Mouse (Mus musculus): ENCODE data around the gene Stfa2. TPM values are rescaled to one million over a fixed set of nuclear protein-coding genes. Genes with fewer than 3 reads are reported as not detected.
"Not testable (repeated sequence)": the region's sequence is repeated elsewhere in the genome, so short reads cannot be mapped to it uniquely, and the experiment has no call there.

Gene Stfa2
- not detected in 3 replicates for total RNA-seq (2017)

GRCm38 (mm10) chr16:36408357-36408756 lies at the start of gene Stfa2:
Stfa2 (minus strand) TSS chr16:36408457.
- no peak for ATAC-seq (replicated peaks; ENCODE audit: insufficient number of reproducible peaks, low FRiP score, low TSS enrichment, poor library complexity, severe bottlenecking)

GRCm38 (mm10) chr16:36455342-36455802 lies 47.1 kb upstream of the Stfa2 start, which contains the start of gene Stfa3:
Stfa3 (minus strand) TSS chr16:36455392.
- 0 out of 2 replicates have a peak, but pooled peaks have one; percentile 40 for ATAC-seq (replicated peaks; ENCODE audit: insufficient number of reproducible peaks, low FRiP score, low TSS enrichment, poor library complexity, severe bottlenecking)

- ATAC-seq (replicated peaks; ENCODE audit: insufficient number of reproducible peaks, low FRiP score, low TSS enrichment, poor library complexity, severe bottlenecking), result not testable (repeated sequence)
Observed at GRCm38 (mm10) chr16:36420979-36421378, 12.7 kb upstream of the Stfa2 start.

- ATAC-seq (replicated peaks; ENCODE audit: insufficient number of reproducible peaks, low FRiP score, low TSS enrichment, poor library complexity, severe bottlenecking), result no peak
Observed at GRCm38 (mm10) chr16:36389060-36389459, 19.2 kb downstream of the Stfa2 start.

- not testable (repeated sequence) for ATAC-seq (replicated peaks; ENCODE audit: insufficient number of reproducible peaks, low FRiP score, low TSS enrichment, poor library complexity, severe bottlenecking)
Observed at GRCm38 (mm10) chr16:36367648-36368047, 40.6 kb downstream of the Stfa2 start, which contains the start of gene BC100530. BC100530 (minus strand) TSS chr16:36367748.

Other genes with a start within 250 kb of the Stfa2 start
- gene Gm5483, start 224.2 kb downstream of the Stfa2 start, total RNA-seq (2017), result not detected in 3 replicates
- not detected in 3 replicates for gene Gm5416, start 198.1 kb downstream of the Stfa2 start, total RNA-seq (2017)
- not detected in 3 replicates for gene 2010005H15Rik, start 187.0 kb downstream of the Stfa2 start, total RNA-seq (2017)
- gene Stfa1, start 131.5 kb downstream of the Stfa2 start, total RNA-seq (2017), result not detected in 3 replicates
- gene BC117090, start 74.1 kb downstream of the Stfa2 start, total RNA-seq (2017), result not detected in 3 replicates
- not detected in 3 replicates for gene BC100530, start 40.7 kb downstream of the Stfa2 start, total RNA-seq (2017)
- gene Stfa3, start 46.9 kb upstream of the Stfa2 start, total RNA-seq (2017), result not detected in 3 replicates
- gene Casr, start 153.7 kb upstream of the Stfa2 start, total RNA-seq (2017), result not detected in 3 replicates